Mouse (Mus musculus) macrophage (primary cell): ENCODE results near the gene Fubp1. TPM values are rescaled to one million over a fixed set of nuclear protein-coding genes. Genes with fewer than 3 reads are reported as not detected.
A peak's percentile ranks its signal among the peaks of the same experiment; 100 is the strongest.
"Not testable (repeated sequence)": the region's sequence is repeated elsewhere in the genome, so short reads cannot be mapped to it uniquely, and the experiment has no call there.

Experiments used
- H3K27ac ChIP-seq: fragments of 350-480 bp; formaldehyde crosslinking; 2 replicates; pipeline ENCODE4 v1.9.0; 2021
- H3K36me3 ChIP-seq: fragments of 350-480 bp; formaldehyde crosslinking; 2 replicates; pipeline ENCODE4 v1.9.0; 2021; ENCODE audit errors: inconsistent target
- H3K4me3 ChIP-seq: fragments of 350-480 bp; formaldehyde crosslinking; 2 replicates; pipeline ENCODE4 v1.9.0; 2021; ENCODE audit errors: inconsistent target
- H3K79me2 ChIP-seq: fragments of 350-480 bp; formaldehyde crosslinking; 2 replicates; pipeline ENCODE4 v1.9.0; 2021; ENCODE audit errors: inconsistent target
- WGBS: methylation state at CpG from one replicate; pipeline ENCODE4 v1.1.7; 2026; ENCODE audit warnings: inconsistent platforms; ENCODE audit not compliant: missing documents; 5-methylcytosine and 5-hydroxymethylcytosine counted together
- polyA plus RNA-seq: library from polyadenylated mRNA; stranded (reverse); fragments of 250-400 nt; gene quantifications from 3 replicates; pipeline ENCODE4 v1.2.4, GENCODE M21; 2018; ENCODE audit warnings: inconsistent platforms

The Fubp1 gene
- polyA plus RNA-seq, 1 experiment from 2014 or later: 88.5 TPM

DNA sequence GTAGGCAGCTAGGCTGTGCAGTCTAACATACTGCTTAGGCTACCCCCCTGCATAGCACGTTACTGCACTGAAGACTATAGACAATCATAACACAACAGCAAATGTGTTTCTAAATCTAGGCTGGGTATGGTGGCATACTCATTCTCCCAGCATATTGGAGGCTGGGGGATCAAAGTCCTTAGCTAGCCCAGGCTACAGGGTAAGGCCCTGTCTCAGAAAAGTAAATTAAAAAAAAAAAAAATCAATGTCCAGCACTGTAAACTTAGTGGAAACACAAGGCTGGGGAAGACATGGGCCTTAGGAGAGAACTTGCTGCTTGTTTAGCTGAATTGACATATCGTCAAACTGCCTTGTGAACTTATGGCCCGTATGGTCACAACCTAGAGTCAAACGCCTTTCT lies 29.6 kb upstream of the Fubp1 start:
- Histone ChIP-seq H3K27ac (no peak overlapping the region), H3K79me2 (no peaks in the 10 kb centered on the region), H3K4me3 (no peak overlapping the region), H3K36me3 (0 out of 2 replicates have a peak, but pooled peaks cover 8% of the 10 kb centered on the region)
- 97% methylated on average over 4 of the region's 4 CpGs for WGBS

GRCm38 (mm10) chr3:152183522-152183921 lies 26.7 kb upstream of the Fubp1 start:
- 95% methylated on average over 7 of the region's 9 CpGs for WGBS
- peaks cover 19% of the 10 kb centered on the region; the same call in 1 of the 2 replicates for H3K79me2 ChIP-seq
- 0 out of 2 replicates have a peak, but pooled peaks cover 8% of the 10 kb centered on the region for H3K36me3 ChIP-seq
- no peak overlapping the region for H3K27ac ChIP-seq
- no peak overlapping the region for H3K4me3 ChIP-seq

GRCm38 (mm10) chr3:152186106-152186505 lies 24.1 kb upstream of the Fubp1 start:
- no peak overlapping the region for H3K27ac ChIP-seq
- 0 out of 2 replicates have a peak, but pooled peaks cover 8% of the 10 kb centered on the region for H3K36me3 ChIP-seq
- peaks cover 45% of the 10 kb centered on the region for H3K79me2 ChIP-seq
- WGBS: 93% methylated on average over 6 of the region's 6 CpGs
- H3K4me3 ChIP-seq: no peak overlapping the region

DNA sequence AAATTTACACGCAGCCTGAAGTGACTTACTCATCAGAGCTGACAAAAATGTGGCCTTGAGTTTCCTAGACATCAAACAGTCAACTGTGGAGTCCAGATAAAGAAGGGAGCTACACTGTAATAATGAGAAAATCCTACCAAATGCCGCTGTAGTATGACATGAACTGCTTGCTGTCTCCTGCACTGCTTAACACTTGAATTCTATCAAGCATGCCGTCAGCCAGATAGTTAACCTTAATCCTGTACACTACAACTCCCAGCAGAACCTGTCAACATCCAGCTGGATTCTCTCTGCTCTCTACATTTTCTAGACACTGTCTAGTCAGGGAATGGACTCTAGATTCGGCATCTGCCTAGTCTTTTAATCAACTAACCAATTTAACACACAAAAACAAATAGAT lies 20.9 kb upstream of the Fubp1 start:
- H3K4me3 ChIP-seq: no peak overlapping the region

GRCm38 (mm10) chr3:152190679-152191477 lies 19.3 kb upstream of the Fubp1 start:
- 62% methylated on average over 9 of the region's 9 CpGs for WGBS
- no peaks in the 10 kb centered on the region for H3K36me3 ChIP-seq
- H3K4me3 ChIP-seq: no peak overlapping the region
- peaks cover 63% of the 10 kb centered on the region for H3K79me2 ChIP-seq
- no peak overlapping the region for H3K27ac ChIP-seq

More for the DNA sequence above, 20.9 kb upstream of the Fubp1 start:
- peaks cover 63% of the 10 kb centered on the region for H3K79me2 ChIP-seq
- no peaks in the 10 kb centered on the region for H3K36me3 ChIP-seq
- 96% methylated on average over 4 of the region's 4 CpGs for WGBS
- no peak overlapping the region for H3K27ac ChIP-seq

GRCm38 (mm10) chr3:152191791-152192237 lies 18.4 kb upstream of the Fubp1 start:
- peak overlapping the region; percentile 67 for H3K4me3 ChIP-seq

DNA sequence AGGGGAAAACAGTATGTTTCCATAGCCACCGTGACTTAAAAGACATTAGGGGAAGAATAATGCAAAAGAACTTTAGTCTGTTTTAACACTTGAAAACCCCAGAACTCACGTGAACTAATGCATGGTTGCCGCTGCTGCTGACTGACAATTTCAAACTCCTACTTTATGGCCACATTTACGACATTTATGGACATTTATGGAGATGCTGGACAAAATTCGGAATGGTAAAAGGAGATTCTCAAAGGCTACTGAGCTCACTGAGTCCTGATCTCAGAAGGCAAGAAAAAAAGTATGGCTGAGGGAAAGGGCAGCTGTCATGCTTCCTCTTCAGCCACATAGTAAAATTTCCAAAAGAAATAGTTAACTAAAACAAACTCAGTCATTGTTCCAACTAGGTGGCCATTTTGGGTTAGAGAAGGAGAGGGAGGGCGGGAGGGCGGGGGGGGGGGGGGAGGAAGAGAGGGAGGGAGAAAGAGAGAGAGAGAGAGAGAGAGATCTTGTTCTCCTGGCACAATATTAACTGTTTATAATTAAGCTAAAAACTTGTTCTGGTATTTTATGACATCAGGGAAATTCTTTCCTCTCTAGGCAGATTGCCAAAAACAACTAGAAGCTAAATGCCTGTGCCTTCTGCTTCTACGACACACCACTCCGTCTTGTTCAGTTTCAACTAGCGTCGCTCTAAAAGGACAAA lies 17.8 kb upstream of the Fubp1 start:
- peak overlapping the region; percentile 54 for H3K27ac ChIP-seq
- H3K36me3 ChIP-seq: no peaks in the 10 kb centered on the region
- 8% methylated on average over 9 of the region's 11 CpGs for WGBS
- peaks cover 55% of the 10 kb centered on the region for H3K79me2 ChIP-seq
- H3K4me3 ChIP-seq: peak overlapping the region; percentile 67

More at GRCm38 (mm10) chr3:152191791-152192237, 18.4 kb upstream of the Fubp1 start:
- peak overlapping the region; percentile 54 for H3K27ac ChIP-seq
- H3K36me3 ChIP-seq: no peaks in the 10 kb centered on the region
- peaks cover 61% of the 10 kb centered on the region for H3K79me2 ChIP-seq
- WGBS: 3% methylated on average over 6 of the region's 6 CpGs

- peak overlapping the region; percentile 54 for H3K27ac ChIP-seq
- WGBS: 0% methylated on average over 7 of the region's 7 CpGs
- H3K79me2 ChIP-seq: peaks cover 47% of the 10 kb centered on the region
- no peaks in the 10 kb centered on the region for H3K36me3 ChIP-seq
- peak overlapping the region; percentile 67 for H3K4me3 ChIP-seq
Observed at GRCm38 (mm10) chr3:152193177-152193576, 17.0 kb upstream of the Fubp1 start.

GRCm38 (mm10) chr3:152193635-152194097 lies 16.6 kb upstream of the Fubp1 start:
- Histone ChIP-seq H3K4me3 (peak overlapping the region; percentile 67), H3K27ac (peak overlapping the region; percentile 54), H3K79me2 (peaks cover 42% of the 10 kb centered on the region), H3K36me3 (no peaks in the 10 kb centered on the region)
- 0% methylated on average over 17 of the region's 17 CpGs for WGBS

- H3K79me2 ChIP-seq, H3K4me3 ChIP-seq, H3K36me3 ChIP-seq, H3K27ac ChIP-seq: not testable (repeated sequence)
- WGBS: 70% methylated on average over 2 of the region's 2 CpGs
Observed at GRCm38 (mm10) chr3:152197246-152197645, 13.0 kb upstream of the Fubp1 start.

DNA sequence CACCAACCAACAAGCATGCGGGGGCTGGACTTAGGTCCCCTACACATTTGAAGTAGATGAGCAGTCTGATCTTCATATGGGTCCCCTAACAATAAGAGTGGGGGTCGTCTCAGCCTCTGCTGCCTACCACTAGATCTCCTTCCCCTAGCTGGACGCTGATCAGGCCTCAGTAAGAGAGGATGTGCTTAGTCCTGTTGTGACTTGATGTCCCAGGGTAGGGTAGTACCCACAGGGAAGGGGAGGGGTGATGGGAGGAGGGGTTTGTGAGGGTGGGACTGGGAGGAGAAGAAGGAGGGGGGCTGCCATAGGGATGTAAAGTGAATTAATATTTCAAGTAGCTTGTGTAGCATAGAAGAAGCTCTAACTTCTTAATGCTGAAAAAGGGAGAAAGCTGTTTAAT lies 11.1 kb upstream of the Fubp1 start:
- Histone ChIP-seq H3K4me3 (no peak overlapping the region), H3K36me3 (no peaks in the 10 kb centered on the region), H3K79me2 (no peaks in the 10 kb centered on the region), H3K27ac (no peak overlapping the region)
- 89% methylated on average over 3 of the region's 3 CpGs for WGBS

DNA sequence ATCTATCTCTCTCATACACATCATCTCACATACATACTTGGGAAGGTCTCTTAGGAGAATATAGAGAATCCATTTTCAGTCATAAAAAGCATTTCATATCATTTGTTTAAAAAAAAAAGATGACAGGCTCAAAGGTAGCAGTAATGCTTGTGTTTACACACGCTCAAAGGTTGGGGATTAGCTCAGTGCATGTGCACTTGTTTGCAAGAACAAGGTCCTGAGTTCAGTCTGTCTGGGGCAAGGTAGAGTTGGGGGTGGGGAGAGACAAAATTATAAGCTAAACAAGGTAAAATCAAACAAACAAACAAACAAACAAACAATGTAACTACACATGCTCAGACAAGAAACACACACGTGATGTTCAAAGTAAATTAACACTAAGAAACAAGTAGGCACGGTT lies 9.0 kb upstream of the Fubp1 start:
- no peaks in the 10 kb centered on the region for H3K36me3 ChIP-seq
- H3K4me3 ChIP-seq: no peak overlapping the region
- H3K79me2 ChIP-seq: no peaks in the 10 kb centered on the region
- H3K27ac ChIP-seq: no peak overlapping the region
- WGBS: 100% methylated on average over 3 of the region's 3 CpGs

- 100% methylated on average over 2 of the region's 2 CpGs for WGBS
- Histone ChIP-seq H3K79me2 (no peaks in the 10 kb centered on the region), H3K4me3 (no peak overlapping the region), H3K36me3 (no peaks in the 10 kb centered on the region), H3K27ac (no peak overlapping the region)
Observed at GRCm38 (mm10) chr3:152201651-152202050, 8.6 kb upstream of the Fubp1 start.

DNA sequence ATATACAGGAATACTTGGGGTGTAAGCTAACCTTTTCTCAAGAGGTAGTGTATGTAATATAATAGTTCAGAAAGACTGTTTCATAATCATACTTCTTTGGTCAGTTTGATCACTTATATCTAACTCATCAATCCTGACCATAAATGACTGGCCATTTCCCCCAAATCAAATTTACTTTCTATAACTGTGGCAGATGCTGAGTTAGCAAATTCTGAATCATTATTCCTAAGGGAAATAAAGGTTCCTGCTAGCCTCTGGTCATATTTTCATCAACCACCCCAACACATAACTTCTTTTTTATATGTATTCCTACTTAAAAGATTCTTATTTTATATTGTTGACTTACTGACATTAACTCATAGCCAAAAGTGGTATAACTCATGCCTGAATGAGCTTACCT lies 7.3 kb upstream of the Fubp1 start:
- Histone ChIP-seq H3K27ac (no peak overlapping the region), H3K79me2 (no peaks in the 10 kb centered on the region), H3K36me3 (no peaks in the 10 kb centered on the region), H3K4me3 (no peak overlapping the region)

- WGBS: 88% methylated on average over 6 of the region's 6 CpGs
- Histone ChIP-seq H3K4me3 (no peak overlapping the region), H3K79me2 (peaks cover 1% of the 10 kb centered on the region; the same call in 1 of the 2 replicates), H3K27ac (no peak overlapping the region), H3K36me3 (no peaks in the 10 kb centered on the region)
Observed at GRCm38 (mm10) chr3:152203411-152203810, 6.8 kb upstream of the Fubp1 start.
